Mouse (Mus musculus) olfactory bulb, adult 2 months (tissue): Measurements from ENCODE around the gene Eps8. TPM values are rescaled to one million over a fixed set of nuclear protein-coding genes. Genes with fewer than 3 reads are reported as not detected.

Experiments used
- H3K27ac ChIP-seq: fragments of 200-500 bp; 2 replicates; pipeline ENCODE4 v1.5.1; 2012; ENCODE audit warnings: low read depth, low read length; ENCODE audit not compliant: insufficient read depth
- H3K4me1 ChIP-seq: fragments of 200-500 bp; 2 replicates; pipeline ENCODE4 v1.6.1; 2012; ENCODE audit warnings: low read length; ENCODE audit not compliant: control insufficient read depth, insufficient read depth
- H3K4me3 ChIP-seq: fragments of 200-500 bp; 2 replicates; pipeline ENCODE4 v1.5.1; 2012; ENCODE audit warnings: mild to moderate bottlenecking, low read depth, low read length, moderate library complexity; ENCODE audit not compliant: insufficient read depth
- CTCF ChIP-seq: fragments of 200-500 bp; IDR thresholded peaks from 2 replicates; pipeline ENCODE4 v1.5.1; 2012; ENCODE audit warnings: low read depth, mild to moderate bottlenecking, low read length, moderate library complexity; ENCODE audit not compliant: insufficient read depth
- POLR2A ChIP-seq: fragments of 200-500 bp; IDR thresholded peaks from 2 replicates; pipeline ENCODE4 v1.6.1; 2012; ENCODE audit warnings: mild to moderate bottlenecking, low read depth, low read length, moderate library complexity; ENCODE audit not compliant: insufficient read depth
- WGBS: fragments of 180-500 bp; shearing (Covaris S2); methylation state at CpG from one replicate; pipeline ENCODE4 v1.1.7; 2018; 5-methylcytosine and 5-hydroxymethylcytosine counted together
- polyA plus RNA-seq: library from polyadenylated mRNA; stranded (reverse); fragments of >200 nt; gene quantifications from 2 replicates; pipeline ENCODE4 v1.2.4, GENCODE M21; 2012; ENCODE audit warnings: low replicate concordance; ENCODE audit not compliant: missing spikeins, insufficient read depth, insufficient read length

Gene Eps8
- polyA plus RNA-seq, 1 experiment: not detected

DNA sequence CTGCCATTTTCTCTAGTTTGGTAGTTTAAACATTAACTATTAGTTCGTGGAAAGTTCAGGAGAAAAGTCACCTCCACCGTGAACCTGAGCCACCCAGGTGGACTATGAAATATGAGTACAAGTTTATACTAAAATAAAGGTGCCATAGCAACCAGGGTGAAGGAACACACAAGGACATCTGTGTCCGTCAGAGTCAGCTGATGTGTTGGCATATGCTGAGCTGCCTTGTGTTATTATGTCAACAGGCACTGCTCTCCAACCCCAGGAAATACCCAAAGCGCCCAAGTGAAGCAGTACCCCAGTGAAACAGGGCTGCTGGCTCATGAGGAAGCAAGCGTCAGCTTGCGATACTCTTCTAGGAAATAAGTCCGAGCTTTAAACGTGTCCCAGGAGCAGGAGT, 104.5 kb downstream of the Eps8 start:
- WGBS: 88% methylated on average over 8 of the region's 8 CpGs
- TF ChIP-seq POLR2A: no peak
- TF ChIP-seq CTCF: no peak
- Histone ChIP-seq H3K4me3 (no peak overlapping the region), H3K27ac (no peak overlapping the region), H3K4me1 (no peaks in the 10 kb centered on the region)

DNA sequence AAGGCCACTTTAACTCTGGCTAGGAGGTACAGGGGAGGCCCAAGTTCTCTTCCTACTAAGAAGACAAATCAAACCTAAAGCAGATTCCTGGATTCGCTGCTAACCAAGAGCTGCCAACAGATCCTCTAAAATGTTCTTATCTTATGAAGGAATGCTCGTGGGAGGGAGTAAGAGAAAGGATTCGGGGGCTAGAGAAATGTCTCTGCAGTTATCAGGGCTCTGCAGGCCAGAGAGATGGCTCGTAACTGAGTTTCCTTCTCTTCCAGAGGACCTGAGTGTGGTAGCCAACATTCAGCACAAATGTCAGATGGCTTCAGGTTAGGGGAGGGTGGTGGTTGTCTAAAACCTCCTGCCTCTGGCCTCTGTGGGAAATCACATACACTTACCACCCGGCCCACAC, 106.1 kb downstream of the Eps8 start:
- Histone ChIP-seq H3K4me1 (no peaks in the 10 kb centered on the region), H3K27ac (no peak overlapping the region), H3K4me3 (no peak overlapping the region)
- WGBS: 93% methylated on average over 5 of the region's 5 CpGs
- no peak for TF ChIP-seq CTCF
- no peak for TF ChIP-seq POLR2A

GRCm38 (mm10) chr6:137547555-137547954, 107.1 kb downstream of the Eps8 start:
- Histone ChIP-seq H3K27ac (no peak overlapping the region), H3K4me3 (no peak overlapping the region), H3K4me1 (no peaks in the 10 kb centered on the region)
- 85% methylated on average over 2 of the region's 2 CpGs for WGBS
- TF ChIP-seq CTCF (no peak), POLR2A (no peak)

- Histone ChIP-seq H3K4me1 (peaks cover 3% of the 10 kb centered on the region), H3K27ac (no peak overlapping the region), H3K4me3 (no peak overlapping the region)
- 88% methylated on average over 6 of the region's 6 CpGs for WGBS
- TF ChIP-seq POLR2A: no peak
Measured at GRCm38 (mm10) chr6:137546101-137546500, 108.6 kb downstream of the Eps8 start.

GRCm38 (mm10) chr6:137545341-137545740, 109.3 kb downstream of the Eps8 start:
- peaks cover 3% of the 10 kb centered on the region for H3K4me1 ChIP-seq
- no peak overlapping the region for H3K4me3 ChIP-seq
- WGBS: 52% methylated on average over 3 of the region's 3 CpGs
- no peak for TF ChIP-seq POLR2A
- no peak overlapping the region for H3K27ac ChIP-seq

- no peak overlapping the region for H3K27ac ChIP-seq
- WGBS: 32% methylated on average over 10 of the region's 10 CpGs
- peaks cover 3% of the 10 kb centered on the region for H3K4me1 ChIP-seq
- no peak overlapping the region for H3K4me3 ChIP-seq
- TF ChIP-seq CTCF: no peak
- TF ChIP-seq POLR2A: no peak
Measured at GRCm38 (mm10) chr6:137542231-137543152, 112.2 kb downstream of the Eps8 start.

- TF ChIP-seq POLR2A: no peak
- no peak for TF ChIP-seq CTCF
- no peak overlapping the region for H3K4me3 ChIP-seq
- H3K27ac ChIP-seq: no peak overlapping the region
- WGBS: 71% methylated on average over 17 of the region's 17 CpGs
- peaks cover 3% of the 10 kb centered on the region for H3K4me1 ChIP-seq
Measured at GRCm38 (mm10) chr6:137541216-137542176, 113.2 kb downstream of the Eps8 start.

GRCm38 (mm10) chr6:137540800-137541199, 113.9 kb downstream of the Eps8 start:
- WGBS: 83% methylated on average over 5 of the region's 5 CpGs
- no peak for TF ChIP-seq POLR2A
- TF ChIP-seq CTCF: no peak
- Histone ChIP-seq H3K4me3 (no peak overlapping the region), H3K27ac (no peak overlapping the region), H3K4me1 (peaks cover 3% of the 10 kb centered on the region)

- WGBS: 94% methylated on average over 6 of the region's 6 CpGs
- no peak for TF ChIP-seq POLR2A
Measured at GRCm38 (mm10) chr6:137540346-137540745, 114.3 kb downstream of the Eps8 start.

More at GRCm38 (mm10) chr6:137540346-137540745, 114.3 kb downstream of the Eps8 start:
- Histone ChIP-seq H3K4me1 (peaks cover 3% of the 10 kb centered on the region), H3K27ac (no peak overlapping the region), H3K4me3 (no peak overlapping the region)
